In genomic region chr7:19010581-19010980, GRCm38 (mm10) we compare ENCODE assay signal across 31 mouse cellular contexts. TPM values are rescaled to one million over a fixed set of nuclear protein-coding genes. Genes with fewer than 3 reads are reported as not detected.
DNase-seq lines count a peak whose midpoint lies in the region; ATAC-seq lines count a peak whose summit lies in the region.
"Had no signal": no experiment of that assay in that cellular context is flagged by ENCODE, and none has a peak within 500 bp of the region (broad histone marks: within the 10 kb centered on the region; RNA-seq: fewer than 3 reads in every experiment).

No protein-coding gene starts in this region.

- H3K4me1 ChIP-seq in megakaryocyte, embryonic 14.5 days = peaks cover 51% of the 10 kb centered on the region
- peaks cover 22% of the 10 kb centered on the region for H3K4me1 ChIP-seq in liver, embryonic 16.5 days (ENCODE audit: control insufficient read depth, low read depth, low read length)
- peaks cover 11% of the 10 kb centered on the region for H3K4me1 ChIP-seq in forebrain, embryonic 11.5 days (replicated peaks; ENCODE audit: control insufficient read depth, insufficient read depth, low read length)

- WGBS in liver, embryonic 16.5 days (ENCODE audit: insufficient replicate concordance) = 56% methylated on average over 7 of the region's 7 CpGs
- 73% methylated on average over 7 of the region's 7 CpGs for WGBS in forebrain, embryonic 11.5 days

- no peak overlapping the region for H3K4me2 ChIP-seq in liver, embryonic 16.5 days (ENCODE audit: low read depth, low read length)
- H3K4me2 ChIP-seq in forebrain, embryonic 11.5 days (ENCODE audit: low read depth, low read length, severe bottlenecking) = no peak overlapping the region
- H3K4me2 ChIP-seq: hindbrain, embryonic 14.5 days; lung, embryonic 15.5 days; stomach, embryonic 15.5 days had no signal

- H3K4me3 ChIP-seq in megakaryocyte, embryonic 14.5 days (replicated peaks) = peak overlapping the region; percentile 20
- no peak overlapping the region for H3K4me3 ChIP-seq in liver, embryonic 16.5 days (ENCODE audit: low read depth, low read length)
- H3K4me3 ChIP-seq in forebrain, embryonic 11.5 days (ENCODE audit: low read depth, low read length) = no peak overlapping the region
- H3K4me3 ChIP-seq: embryonic facial prominence, embryonic 10.5 days; lung, embryonic 15.5 days; midbrain, embryonic 10.5 days; stomach, embryonic 15.5 days had no signal

- peaks cover 13% of the 10 kb centered on the region for H3K27me3 ChIP-seq in megakaryocyte, embryonic 14.5 days (replicated peaks)
- 0 out of 2 replicates have a peak, but pooled peaks cover 3% of the 10 kb centered on the region for H3K27me3 ChIP-seq in liver, embryonic 16.5 days (ENCODE audit: control insufficient read depth, insufficient read depth, low read depth, low read length)
- no peaks in the 10 kb centered on the region for H3K27me3 ChIP-seq in forebrain, embryonic 11.5 days (ENCODE audit: control insufficient read depth, insufficient read depth, low read length)
- H3K27me3 ChIP-seq: lung, embryonic 15.5 days; stomach, embryonic 15.5 days had no signal

- ATAC-seq in megakaryocyte, adult 5-6 weeks (ENCODE audit: poor library complexity, severe bottlenecking) = no peak
- ATAC-seq in liver, embryonic 16.5 days (ENCODE audit: low read depth) = peak; percentile 13
- no peak for ATAC-seq in forebrain, embryonic 11.5 days (replicated peaks; ENCODE audit: low FRiP score)
- ATAC-seq: forebrain, postnatal 0 days; inflammation-experienced regulatory T-cells, adult 6 months; midbrain, embryonic 16.5 days had no signal

- no peak overlapping the region for H3K9ac ChIP-seq in liver, embryonic 16.5 days (ENCODE audit: low read depth, low read length)
- no peak overlapping the region for H3K9ac ChIP-seq in forebrain, embryonic 11.5 days (ENCODE audit: low read length)
- H3K9ac ChIP-seq: forebrain, postnatal 0 days; hindbrain, embryonic 14.5 days; lung, embryonic 15.5 days; stomach, embryonic 15.5 days had no signal

- DNase-seq in adrenal gland, postnatal 14 days = peak; percentile 52
- DNase-seq in adrenal gland, postnatal 25 days = no peak
- no peak for DNase-seq in heart, adult 8-10 months (ENCODE audit: low spot score)
- DNase-seq in forebrain, embryonic 11.5 days (ENCODE audit: low spot score) = no peak
- DNase-seq: cerebellum, adult 18-20 months; forebrain, postnatal 0 days; gastrocnemius, postnatal 14 days; heart, adult 11 months; kidney, adult 18-20 months; layer of hippocampus, adult 9-11 months; lung, postnatal 36 days; thymus, adult 18-20 months had no signal

- peaks cover 17% of the 10 kb centered on the region for H3K36me3 ChIP-seq in megakaryocyte, embryonic 14.5 days (replicated peaks; ENCODE audit: low read length)
- peaks cover 4% of the 10 kb centered on the region for H3K36me3 ChIP-seq in liver, embryonic 16.5 days (ENCODE audit: control insufficient read depth, insufficient read depth)
- H3K36me3 ChIP-seq in forebrain, embryonic 11.5 days (ENCODE audit: control insufficient read depth, insufficient read depth, low read length) = peaks cover 3% of the 10 kb centered on the region; the same call in 1 of the 2 replicates

- H3K27ac ChIP-seq in liver, embryonic 16.5 days (ENCODE audit: low read length) = peak overlapping the region; percentile 4; the same call in 1 of the 2 replicates
- no peak overlapping the region for H3K27ac ChIP-seq in forebrain, embryonic 11.5 days (ENCODE audit: low read depth, low read length)
- H3K27ac ChIP-seq: embryonic facial prominence, embryonic 10.5 days; hindbrain, embryonic 14.5 days; lung, embryonic 15.5 days; midbrain, embryonic 10.5 days had no signal

- H3K9me3 ChIP-seq in megakaryocyte, embryonic 14.5 days = no peaks in the 10 kb centered on the region
- no peaks in the 10 kb centered on the region for H3K9me3 ChIP-seq in liver, embryonic 16.5 days (replicated peaks; ENCODE audit: control insufficient read depth, low read length)
- no peaks in the 10 kb centered on the region for H3K9me3 ChIP-seq in forebrain, embryonic 11.5 days (ENCODE audit: control insufficient read depth, low read length)
- H3K9me3 ChIP-seq: embryonic facial prominence, embryonic 10.5 days; lung, embryonic 15.5 days; midbrain, embryonic 10.5 days; stomach, embryonic 15.5 days had no signal

RNA-seq across cellular contexts. Expression of gene Irf2bp1, which starts 6.7 kb away (rescaled TPM):
- 35.9 and 38.6 TPM in 2 replicates for total RNA-seq in adrenal gland, postnatal 14 days (2021)
- 45.8 and 48.3 TPM in 2 replicates for total RNA-seq in adrenal gland, postnatal 25 days (2021)
- polyA plus RNA-seq in megakaryocyte, embryonic 14.5 days (2012; ENCODE audit: insufficient read depth, low replicate concordance) = 53.2 and 120 TPM in 2 replicates
- total RNA-seq in megakaryocyte, adult 5-6 weeks (2015) = 11.4 and 14.5 TPM in 2 replicates
- 6.9 and 8.2 TPM in 2 replicates for total RNA-seq in megakaryocyte, adult 5-6 weeks (2017)
- 6.4 and 6.6 TPM in 2 replicates for polyA plus RNA-seq in liver, embryonic 16.5 days (2015; fragmentation: Nextera tagmentation; extraction: Ambion mirVana)
- total RNA-seq in heart, adult 8-10 months (2022) = 10 to 100 TPM; 20.6 to 24.3 (median 22.9) TPM
- polyA plus RNA-seq in forebrain, embryonic 11.5 days (2014; fragmentation: Nextera tagmentation; extraction: Ambion mirVana) = 31.6 and 39.4 TPM in 2 replicates

RNA-seq across cellular contexts. Expression of gene Foxa3, which starts 12.8 kb away (rescaled TPM):
- total RNA-seq in adrenal gland, postnatal 14 days (2021) = 0.34 and 6.8 TPM in 2 replicates
- 0.76 TPM in 1 of 2 replicates, not detected in the other for total RNA-seq in adrenal gland, postnatal 25 days (2021)
- not detected in 2 replicates for polyA plus RNA-seq in megakaryocyte, embryonic 14.5 days (2012; ENCODE audit: insufficient read depth, low replicate concordance)
- total RNA-seq in megakaryocyte, adult 5-6 weeks (2015) = not detected in 2 replicates
- not detected in 2 replicates for total RNA-seq in megakaryocyte, adult 5-6 weeks (2017)
- polyA plus RNA-seq in liver, embryonic 16.5 days (2015; fragmentation: Nextera tagmentation; extraction: Ambion mirVana) = 60.8 and 63.7 TPM in 2 replicates
- total RNA-seq in heart, adult 8-10 months (2022) = not detected
- polyA plus RNA-seq in forebrain, embryonic 11.5 days (2014; fragmentation: Nextera tagmentation; extraction: Ambion mirVana) = not detected in 2 replicates
- total RNA-seq: forebrain, postnatal 0 days; gastrocnemius, postnatal 14 days; heart, postnatal 25 days; left cerebral cortex, adult 18-20 months; left cerebral cortex, postnatal 25 days; MEL had no signal
- polyA plus RNA-seq: embryonic facial prominence, embryonic 10.5 days; forebrain, postnatal 0 days; heart, embryonic 14.5 days; hindbrain, embryonic 14.5 days; inflammation-experienced regulatory T-cells, adult 6 months; midbrain, embryonic 16.5 days; neural tube, embryonic 14.5 days had no signal

RNA-seq across cellular contexts. Expression of gene Sympk, which starts 13.6 kb away (rescaled TPM):
- total RNA-seq in adrenal gland, postnatal 14 days (2021) = 83.7 and 84.3 TPM in 2 replicates
- 120 and 126 TPM in 2 replicates for total RNA-seq in adrenal gland, postnatal 25 days (2021)
- 176 and 205 TPM in 2 replicates for polyA plus RNA-seq in megakaryocyte, embryonic 14.5 days (2012; ENCODE audit: insufficient read depth, low replicate concordance)
- 48.4 and 54.7 TPM in 2 replicates for total RNA-seq in megakaryocyte, adult 5-6 weeks (2015)
- 26.6 and 30.4 TPM in 2 replicates for total RNA-seq in megakaryocyte, adult 5-6 weeks (2017)
- polyA plus RNA-seq in liver, embryonic 16.5 days (2015; fragmentation: Nextera tagmentation; extraction: Ambion mirVana) = 13.8 TPM in 2 replicates
- total RNA-seq in heart, adult 8-10 months (2022) = 10 to 100 TPM; 79.6 to 99.9 (median 98.8) TPM
- polyA plus RNA-seq in forebrain, embryonic 11.5 days (2014; fragmentation: Nextera tagmentation; extraction: Ambion mirVana) = 31.0 and 39.7 TPM in 2 replicates

RNA-seq across cellular contexts. Expression of gene Mypop, which starts 19.5 kb away (rescaled TPM):
- total RNA-seq in adrenal gland, postnatal 14 days (2021) = 7.1 and 8.2 TPM in 2 replicates
- 10.9 and 13.0 TPM in 2 replicates for total RNA-seq in adrenal gland, postnatal 25 days (2021)
- polyA plus RNA-seq in megakaryocyte, embryonic 14.5 days (2012; ENCODE audit: insufficient read depth, low replicate concordance) = 2.5 and 6.7 TPM in 2 replicates
- total RNA-seq in megakaryocyte, adult 5-6 weeks (2015) = 0.25 TPM in 1 of 2 replicates, not detected in the other
- 0.15 and 0.24 TPM in 2 replicates for total RNA-seq in megakaryocyte, adult 5-6 weeks (2017)
- polyA plus RNA-seq in liver, embryonic 16.5 days (2015; fragmentation: Nextera tagmentation; extraction: Ambion mirVana) = 0.12 and 0.48 TPM in 2 replicates
- total RNA-seq in heart, adult 8-10 months (2022) = 1 to 10 TPM; 3.6 to 4.3 (median 4.3) TPM
- 4.6 and 4.7 TPM in 2 replicates for polyA plus RNA-seq in forebrain, embryonic 11.5 days (2014; fragmentation: Nextera tagmentation; extraction: Ambion mirVana)

RNA-seq across cellular contexts. Expression of gene Nanos2, which starts 23.4 kb away (rescaled TPM):
- not detected in 2 replicates for total RNA-seq in adrenal gland, postnatal 14 days (2021)
- total RNA-seq in adrenal gland, postnatal 25 days (2021) = not detected in 2 replicates
- polyA plus RNA-seq in megakaryocyte, embryonic 14.5 days (2012; ENCODE audit: insufficient read depth, low replicate concordance) = not detected in 2 replicates
- total RNA-seq in megakaryocyte, adult 5-6 weeks (2015) = not detected in 2 replicates
- not detected in 2 replicates for total RNA-seq in megakaryocyte, adult 5-6 weeks (2017)
- not detected in 2 replicates for polyA plus RNA-seq in liver, embryonic 16.5 days (2015; fragmentation: Nextera tagmentation; extraction: Ambion mirVana)
- not detected for total RNA-seq in heart, adult 8-10 months (2022)
- polyA plus RNA-seq in forebrain, embryonic 11.5 days (2014; fragmentation: Nextera tagmentation; extraction: Ambion mirVana) = not detected in 2 replicates
- total RNA-seq: gastrocnemius, postnatal 14 days; heart, postnatal 25 days; MEL had no signal
- polyA plus RNA-seq: C2C12; embryonic facial prominence, embryonic 10.5 days; heart, embryonic 14.5 days; inflammation-experienced regulatory T-cells, adult 6 months; kidney, embryonic 16.5 days; large intestine, adult 2 months; lung, embryonic 15.5 days; stomach, embryonic 15.5 days had no signal
